Mouse (Mus musculus): ENCODE data around the gene Erbb4.

Gene Erbb4

GRCm38 (mm10) chr1:69024858-69025257 lies 83.0 kb downstream of the Erbb4 start:
- peak; percentile 64 for DNase-seq (ENCODE audit: low read depth, low spot score)

- no peak for DNase-seq (ENCODE audit: low read depth, low spot score)
Measured at GRCm38 (mm10) chr1:69023157-69023925, 84.5 kb downstream of the Erbb4 start.

GRCm38 (mm10) chr1:69009800-69010505 lies 97.9 kb downstream of the Erbb4 start:
- peak; percentile 51 for DNase-seq (ENCODE audit: low read depth, low spot score)

GRCm38 (mm10) chr1:69001371-69001770 lies 106.5 kb downstream of the Erbb4 start:
- DNase-seq (ENCODE audit: low read depth, low spot score), result no peak

DNA sequence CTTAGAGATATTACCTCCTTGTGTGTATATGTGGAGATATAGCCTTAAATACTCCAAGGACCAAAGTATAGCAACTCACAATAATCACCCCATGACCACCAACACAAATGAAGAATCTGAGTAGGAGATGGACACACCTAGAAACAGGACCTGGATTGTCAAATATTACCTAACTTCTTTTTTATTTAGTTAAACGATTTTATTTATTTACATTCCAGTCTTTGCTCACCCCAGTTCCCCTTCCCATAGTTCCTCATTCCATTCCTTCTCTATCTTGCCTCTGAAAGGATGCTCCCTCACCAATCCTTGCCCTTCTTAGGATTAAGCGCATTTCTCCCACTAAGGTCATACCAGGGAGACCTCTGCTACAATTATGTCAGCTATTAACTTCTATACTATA lies 128.6 kb downstream of the Erbb4 start:
- DNase-seq (ENCODE audit: low read depth, low spot score), result no peak

GRCm38 (mm10) chr1:68978571-68978970 lies 129.3 kb downstream of the Erbb4 start:
- DNase-seq (ENCODE audit: low read depth, low spot score), result no peak

DNA sequence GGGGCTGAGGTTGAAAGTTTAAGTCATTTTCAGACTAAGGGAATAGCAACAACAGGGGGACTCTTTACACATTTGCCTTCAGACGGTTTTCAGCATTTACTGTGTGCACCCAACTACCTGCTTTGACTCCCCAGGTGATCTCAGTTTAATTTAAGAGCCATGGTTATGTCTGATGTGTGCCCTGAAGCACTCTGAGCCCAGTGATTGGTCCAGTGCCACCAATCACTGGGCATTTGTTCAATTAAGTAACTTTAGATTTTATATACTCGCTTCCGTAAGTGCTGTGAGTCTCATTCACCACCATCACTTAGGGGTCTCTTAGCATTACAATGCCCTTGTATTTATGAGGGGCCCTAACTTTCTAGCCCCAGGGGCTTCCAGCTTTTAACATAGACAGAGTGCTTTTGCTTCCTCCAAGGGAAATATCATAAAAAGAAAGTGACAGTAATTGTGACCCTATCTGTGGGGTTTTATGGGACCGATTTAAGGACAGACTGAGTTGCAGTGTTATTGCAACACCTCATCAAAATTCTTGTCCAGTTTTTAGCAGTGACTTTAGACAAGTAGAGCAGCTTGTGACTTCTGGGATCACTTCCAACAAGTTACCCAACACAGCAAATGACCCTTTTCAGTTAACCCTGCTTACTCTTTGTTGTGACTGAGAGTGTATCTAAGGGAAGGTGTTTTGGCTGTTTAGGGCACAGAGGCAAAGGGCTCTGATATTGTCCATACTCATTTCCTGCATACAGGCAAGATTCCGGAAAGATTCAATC lies 134.3 kb downstream of the Erbb4 start:
- no peak for DNase-seq (ENCODE audit: low read depth, low spot score)

GRCm38 (mm10) chr1:68964127-68964526 lies 143.7 kb downstream of the Erbb4 start:
- no peak for DNase-seq (ENCODE audit: low read depth, low spot score)

GRCm38 (mm10) chr1:68961365-68962116 lies 146.3 kb downstream of the Erbb4 start:
- DNase-seq (ENCODE audit: low read depth, low spot score), result no peak

DNA sequence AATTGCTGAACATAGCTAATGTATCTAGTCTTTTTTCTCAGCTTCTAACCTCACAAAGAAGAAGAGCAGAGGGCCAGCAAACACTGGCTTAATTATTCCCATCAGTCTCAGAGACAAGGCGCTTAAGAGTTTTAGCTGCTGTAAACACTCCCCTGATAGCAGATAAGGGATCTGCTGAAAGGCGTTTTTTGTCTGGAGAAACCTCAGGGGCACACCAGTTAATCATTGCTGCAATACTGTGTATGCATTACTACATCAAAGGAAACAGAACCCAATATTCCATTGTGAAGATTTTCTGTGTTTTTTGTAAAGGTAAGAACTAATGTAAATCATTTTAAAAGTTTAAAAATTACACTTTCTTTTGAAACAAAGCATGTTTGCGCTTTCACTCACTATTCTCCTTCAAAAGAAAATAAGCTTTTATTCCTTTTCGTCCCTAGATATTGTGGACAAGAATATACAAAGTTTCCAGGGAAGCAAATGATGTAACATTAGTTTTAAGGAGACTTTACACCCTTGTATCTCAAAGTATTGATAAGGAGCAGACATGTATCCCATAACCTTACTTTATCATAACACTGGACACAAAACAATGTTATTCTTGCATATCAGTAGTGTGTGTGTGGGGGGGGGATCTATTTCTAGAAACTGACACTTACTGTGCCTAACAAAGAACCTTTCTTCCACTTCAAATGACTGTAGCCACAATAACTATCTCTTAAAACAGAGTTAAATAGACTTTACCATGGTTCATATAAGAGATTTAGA lies 150.9 kb downstream of the Erbb4 start:
- peak; percentile 18 for DNase-seq (ENCODE audit: low read depth, low spot score)

- no peak for DNase-seq (ENCODE audit: low read depth, low spot score)
Measured at GRCm38 (mm10) chr1:68955482-68955881, 152.4 kb downstream of the Erbb4 start.

- no peak for DNase-seq (ENCODE audit: low read depth, low spot score)
Measured at GRCm38 (mm10) chr1:68943141-68943540, 164.7 kb downstream of the Erbb4 start.

- no peak for DNase-seq (ENCODE audit: low read depth, low spot score)
Measured at GRCm38 (mm10) chr1:68934804-68935203, 173.1 kb downstream of the Erbb4 start.

GRCm38 (mm10) chr1:68933330-68934065 lies 174.4 kb downstream of the Erbb4 start:
- no peak for DNase-seq (ENCODE audit: low read depth, low spot score)

DNA sequence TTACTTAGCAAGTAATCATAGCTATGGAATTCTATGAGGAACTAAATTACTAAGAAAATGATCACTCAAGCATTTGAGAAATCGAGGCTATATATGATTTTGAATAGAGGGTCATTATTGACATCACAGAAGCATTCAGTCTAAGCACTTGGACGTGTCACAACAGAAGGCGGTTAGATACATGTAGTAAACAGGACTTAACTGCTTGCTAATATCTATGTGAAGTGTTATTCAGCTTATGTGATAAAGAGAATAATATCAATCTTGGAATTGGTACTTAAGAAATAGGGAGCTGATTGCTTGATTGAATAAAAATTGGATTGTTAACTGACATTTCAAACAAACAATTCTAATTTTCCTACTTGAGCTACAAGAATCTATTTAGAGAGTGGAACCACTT lies 190.0 kb downstream of the Erbb4 start:
- DNase-seq (ENCODE audit: low read depth, low spot score), result no peak

- DNase-seq (ENCODE audit: low read depth, low spot score), result no peak
Measured at GRCm38 (mm10) chr1:68892041-68892440, 215.8 kb downstream of the Erbb4 start.

- peak; percentile 53 for DNase-seq (ENCODE audit: low read depth, low spot score)
Measured at GRCm38 (mm10) chr1:68886823-68887222, 221.0 kb downstream of the Erbb4 start.

DNA sequence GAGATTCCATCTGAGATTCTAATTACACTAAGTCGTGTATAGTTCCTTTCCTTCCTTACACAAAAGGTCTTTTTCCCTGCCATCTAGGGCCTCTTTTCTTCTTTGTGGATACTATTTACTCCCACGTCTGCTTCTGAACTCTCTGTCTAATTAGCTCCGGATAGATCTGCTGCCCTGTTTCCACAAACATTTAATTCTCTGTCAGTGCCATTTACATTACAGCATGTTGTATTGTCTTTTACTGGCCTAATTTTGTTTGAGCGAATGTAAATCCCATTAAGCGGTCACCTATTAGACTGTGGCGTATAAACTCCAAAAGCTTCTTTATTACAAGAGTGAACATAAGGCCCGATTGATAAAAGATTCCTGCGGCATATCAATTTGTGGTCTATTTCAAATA lies 232.9 kb downstream of the Erbb4 start:
- no peak for DNase-seq (ENCODE audit: low read depth, low spot score)

DNA sequence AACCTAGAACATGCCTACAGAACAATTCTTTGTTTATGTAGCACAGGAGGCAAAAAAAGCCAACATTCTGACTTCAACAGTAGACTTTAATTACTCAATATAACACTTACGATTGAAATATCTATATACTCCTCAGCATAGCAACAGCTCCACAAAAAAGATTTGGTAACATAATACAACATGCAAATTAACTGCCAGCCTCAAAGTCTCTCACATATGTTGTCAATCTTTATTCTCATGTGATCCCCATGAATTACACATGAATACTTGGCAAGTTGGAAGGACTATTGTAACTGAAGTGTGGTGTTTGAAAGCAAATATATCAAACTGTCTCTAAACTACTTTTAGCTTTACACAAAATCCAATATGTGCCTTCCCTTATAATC lies 234.2 kb downstream of the Erbb4 start:
- DNase-seq (ENCODE audit: low read depth, low spot score), result no peak

DNA sequence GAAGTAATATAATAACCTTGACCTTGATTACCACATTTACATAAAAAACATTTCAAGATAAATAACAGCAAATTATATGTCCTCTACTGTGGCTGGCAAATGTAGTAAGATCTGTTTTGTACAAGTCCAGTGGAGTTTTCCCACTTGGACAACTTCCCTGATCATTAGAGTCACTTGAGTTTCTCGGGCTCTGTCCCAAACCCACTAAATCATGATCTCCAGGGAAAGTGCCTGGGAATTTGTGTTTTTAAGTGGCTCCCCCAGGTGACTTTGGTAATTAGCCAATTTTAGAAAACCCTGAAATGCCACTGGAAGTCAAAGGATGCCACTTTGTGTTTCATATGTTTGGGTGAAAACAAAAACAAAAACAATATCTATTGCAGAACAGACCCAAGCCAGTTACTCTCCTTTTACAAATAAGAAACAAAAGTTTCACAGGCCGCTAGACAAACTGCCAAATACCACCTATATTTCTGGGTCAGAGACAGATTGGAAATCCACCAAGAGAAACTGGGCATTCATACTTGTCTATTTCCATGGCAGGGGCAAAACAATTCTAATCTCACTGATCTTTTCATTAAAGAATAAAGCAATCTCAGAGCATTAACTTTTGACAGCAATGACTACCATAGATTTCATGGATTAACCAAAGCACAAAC lies 234.8 kb downstream of the Erbb4 start:
- DNase-seq (ENCODE audit: low read depth, low spot score), result no peak
